Mouse (Mus musculus) urinary bladder, postnatal 4 days (tissue): ENCODE data around the gene Lrrk1.

Experiments used
- DNase-seq, 2 experiments: peaks; one replicate each; pipeline ENCODE4 v3.0.0; 2021 to 2022; ENCODE audit warnings: low spot score in 2 of 2

Lrrk1 gene

DNA sequence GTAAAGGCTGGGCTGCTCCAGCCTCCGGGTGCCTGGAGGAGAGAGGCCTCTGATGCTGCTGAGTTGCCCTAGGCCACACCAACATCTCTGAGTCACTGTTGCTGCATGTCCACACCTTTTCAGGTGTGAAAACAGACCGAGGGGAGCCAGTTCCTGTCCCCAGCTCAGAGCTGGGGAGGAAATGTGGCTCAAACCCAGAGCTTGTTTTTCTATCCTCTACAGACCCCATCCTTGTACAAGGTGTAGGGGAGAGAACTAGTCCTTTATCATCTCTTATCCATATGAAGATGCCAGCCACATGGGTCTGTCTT lies 159.6 kb downstream of the Lrrk1 start:
- DNase-seq: no peak

GRCm38 (mm10) chr7:66227814-66228609 lies 160.1 kb downstream of the Lrrk1 start:
- peak in 1 of 2 experiments; percentile 16 for DNase-seq

- DNase-seq: no peak
Measured at GRCm38 (mm10) chr7:66225881-66226280, 162.3 kb downstream of the Lrrk1 start.

GRCm38 (mm10) chr7:66224541-66224940 lies 163.6 kb downstream of the Lrrk1 start:
- no peak for DNase-seq

DNA sequence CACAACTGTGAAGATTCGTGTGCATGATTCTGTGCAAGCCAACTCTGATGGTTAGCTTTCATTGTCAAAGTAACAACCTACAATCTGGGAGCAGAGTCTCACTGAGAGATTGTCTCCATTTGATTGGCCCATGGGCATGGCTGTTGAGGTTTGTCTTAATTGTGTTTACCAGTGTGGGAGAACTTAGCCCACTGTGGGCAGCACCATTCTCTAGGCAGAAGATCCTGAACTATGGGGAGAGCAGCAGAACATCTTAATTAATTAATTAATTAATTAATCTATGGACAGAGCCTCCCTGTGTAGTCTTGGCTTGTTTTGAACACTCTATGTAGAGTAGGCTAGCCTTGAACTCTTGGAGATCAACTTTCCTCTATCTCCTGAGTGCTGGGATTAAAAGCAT lies 164.4 kb downstream of the Lrrk1 start:
- no peak for DNase-seq

- no peak for DNase-seq
Measured at GRCm38 (mm10) chr7:66222621-66223091, 165.5 kb downstream of the Lrrk1 start.

DNA sequence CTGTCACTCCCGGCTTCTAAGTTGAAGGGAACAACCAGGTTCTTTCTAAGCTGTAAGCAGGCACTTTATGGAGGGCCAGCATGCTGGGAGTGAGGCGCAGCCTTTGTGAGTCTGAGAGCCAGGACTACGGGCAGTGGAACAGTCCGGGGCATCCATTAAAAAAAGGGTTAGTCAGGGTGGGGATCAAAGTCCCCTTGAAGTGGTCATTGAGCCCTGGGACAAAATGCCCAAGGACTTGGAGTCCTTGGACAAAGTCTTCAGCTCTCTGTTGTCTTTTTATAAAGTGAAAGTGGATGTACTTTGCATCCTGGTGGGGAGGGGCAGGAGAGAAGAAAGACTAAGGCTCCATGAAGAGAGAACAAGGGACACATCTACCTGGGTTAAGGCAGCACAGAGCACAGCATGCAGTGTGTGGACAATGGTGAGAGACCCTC lies 168.3 kb downstream of the Lrrk1 start:
- DNase-seq: no peak

GRCm38 (mm10) chr7:66219028-66219793 lies 168.9 kb downstream of the Lrrk1 start:
- no peak for DNase-seq

GRCm38 (mm10) chr7:66218193-66219014 lies 169.7 kb downstream of the Lrrk1 start:
- DNase-seq: peak in 1 of 2 experiments; percentile 61

- DNase-seq: no peak
Measured at GRCm38 (mm10) chr7:66217531-66218094, 170.5 kb downstream of the Lrrk1 start.

- DNase-seq: no peak
Measured at GRCm38 (mm10) chr7:66217011-66217410, 171.1 kb downstream of the Lrrk1 start.

- DNase-seq: no peak
Measured at GRCm38 (mm10) chr7:66215911-66216310, 172.2 kb downstream of the Lrrk1 start.

- no peak for DNase-seq
Measured at GRCm38 (mm10) chr7:66214477-66214876, 173.7 kb downstream of the Lrrk1 start.

DNA sequence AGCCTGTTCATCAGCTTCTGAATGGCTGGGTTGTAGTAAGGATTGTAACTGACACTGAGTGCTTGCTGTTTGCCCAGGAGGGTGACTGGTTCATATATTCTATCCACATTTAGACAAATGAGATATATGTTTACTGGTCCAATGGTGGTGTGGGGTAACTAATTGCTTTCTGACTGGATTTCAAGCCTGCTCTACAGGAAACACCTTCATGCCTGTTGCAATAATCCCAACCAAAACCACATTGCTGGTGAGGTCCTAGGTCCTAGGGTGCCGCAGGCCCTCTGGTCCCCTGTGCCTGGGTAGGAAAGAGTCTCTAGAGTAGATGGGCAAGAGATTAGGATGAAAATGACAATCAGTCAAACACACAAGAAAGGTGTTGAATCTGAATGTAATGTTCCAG lies 175.3 kb downstream of the Lrrk1 start:
- DNase-seq: no peak

- DNase-seq: no peak
Measured at GRCm38 (mm10) chr7:66209920-66210319, 178.2 kb downstream of the Lrrk1 start.

DNA sequence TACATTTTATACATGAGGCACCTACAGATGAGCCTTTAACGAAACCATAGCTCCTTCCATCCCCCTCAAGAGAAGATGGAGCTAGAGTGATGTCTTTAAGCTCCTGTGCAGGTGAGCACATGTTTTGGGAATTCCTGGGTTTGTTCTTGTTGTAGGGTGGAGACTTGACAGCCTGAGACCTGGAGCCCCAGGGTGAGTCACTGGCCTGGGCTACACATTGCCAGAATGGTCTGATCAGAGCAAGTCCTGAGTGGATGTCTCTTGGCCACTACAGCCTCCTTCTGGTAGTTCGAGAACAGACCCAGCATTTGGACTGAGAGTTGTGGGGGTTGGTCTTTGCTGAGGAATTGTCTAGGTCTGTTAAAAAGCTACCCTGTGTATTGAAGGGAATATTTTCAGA lies 186.5 kb downstream of the Lrrk1 start:
- no peak for DNase-seq

DNA sequence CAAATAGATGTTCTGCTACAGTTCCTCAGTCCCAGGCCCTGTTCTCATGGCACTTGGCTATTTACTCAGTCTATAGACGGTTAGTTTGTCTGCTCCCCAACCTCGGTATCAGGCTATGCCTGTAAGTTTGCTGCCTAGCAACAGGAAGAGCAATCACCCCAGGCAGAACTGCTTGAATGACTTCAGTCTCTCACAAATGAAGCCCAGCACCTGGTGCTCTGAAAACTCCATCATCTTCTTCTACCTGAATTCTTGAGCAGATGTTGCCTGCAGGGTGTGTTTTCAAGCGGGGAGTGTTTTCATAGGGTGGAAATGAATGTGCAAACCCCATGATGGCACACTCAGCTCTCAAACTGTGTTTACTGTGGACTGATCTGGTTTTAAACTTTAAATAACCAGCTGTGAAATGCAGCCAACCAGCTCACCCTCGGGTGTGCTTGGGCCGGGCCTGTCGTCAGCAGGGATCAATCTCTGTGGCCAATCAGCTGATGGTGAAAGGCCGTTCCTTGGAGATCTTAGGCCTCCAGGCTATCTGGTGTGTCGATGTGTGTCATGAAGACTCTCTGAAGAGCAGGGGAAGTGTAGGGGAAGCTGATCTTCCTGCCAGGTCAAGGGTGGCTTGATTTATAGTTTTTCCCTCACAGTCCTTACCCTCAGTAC lies 187.2 kb downstream of the Lrrk1 start:
- DNase-seq: no peak

DNA sequence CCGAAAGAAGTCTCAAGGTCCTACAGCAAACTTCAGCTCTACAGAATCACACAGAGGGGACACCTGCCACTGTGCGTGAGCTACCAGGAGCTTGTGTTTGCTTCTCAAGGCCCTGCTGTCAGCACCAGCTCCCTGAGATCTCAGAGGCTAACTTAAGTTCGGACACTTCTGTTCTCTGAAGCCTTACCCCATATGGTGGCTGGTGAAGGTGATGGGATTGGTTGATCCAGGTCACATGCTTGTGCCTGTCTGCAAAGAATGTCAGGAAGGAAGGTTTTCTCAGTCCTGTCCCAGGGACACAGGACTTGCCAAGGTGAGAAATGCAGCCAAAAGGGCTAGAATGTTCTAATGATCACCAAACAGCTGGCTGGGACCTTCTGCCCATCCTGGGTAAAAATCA lies 187.8 kb downstream of the Lrrk1 start:
- no peak for DNase-seq

DNA sequence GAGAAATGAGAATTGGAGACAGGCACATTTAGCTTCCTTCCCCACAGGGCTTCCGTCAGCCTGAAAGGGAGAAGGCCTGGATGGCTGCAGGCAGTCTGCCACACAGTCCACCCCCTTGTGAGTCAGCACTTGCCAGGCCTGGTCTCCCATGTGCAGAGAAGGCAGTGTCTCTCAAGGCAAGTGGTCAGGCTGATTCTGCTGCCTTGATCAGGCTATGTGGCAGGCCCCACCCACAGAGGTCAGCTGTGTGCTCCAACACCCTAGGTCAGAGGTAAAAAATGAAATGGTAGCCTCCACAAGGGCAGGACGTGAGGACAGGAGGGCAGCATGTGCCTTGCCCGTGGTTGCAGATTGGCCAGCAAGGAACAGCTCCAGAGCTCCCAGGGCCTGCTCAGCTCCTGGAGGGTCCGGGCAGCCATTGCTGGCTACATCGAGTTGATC lies 188.7 kb downstream of the Lrrk1 start:
- DNase-seq: no peak

GRCm38 (mm10) chr7:66198416-66198815 lies 189.7 kb downstream of the Lrrk1 start:
- DNase-seq: no peak
